Mouse (Mus musculus): Measurements from ENCODE around the gene Acan. TPM values are rescaled to one million over a fixed set of nuclear protein-coding genes. Genes with fewer than 3 reads are reported as not detected.

Acan gene
- 0.05 and 0.15 TPM in 2 replicates for polyA plus RNA-seq (2014; fragmentation: Nextera tagmentation; extraction: Ambion mirVana)

DNA sequence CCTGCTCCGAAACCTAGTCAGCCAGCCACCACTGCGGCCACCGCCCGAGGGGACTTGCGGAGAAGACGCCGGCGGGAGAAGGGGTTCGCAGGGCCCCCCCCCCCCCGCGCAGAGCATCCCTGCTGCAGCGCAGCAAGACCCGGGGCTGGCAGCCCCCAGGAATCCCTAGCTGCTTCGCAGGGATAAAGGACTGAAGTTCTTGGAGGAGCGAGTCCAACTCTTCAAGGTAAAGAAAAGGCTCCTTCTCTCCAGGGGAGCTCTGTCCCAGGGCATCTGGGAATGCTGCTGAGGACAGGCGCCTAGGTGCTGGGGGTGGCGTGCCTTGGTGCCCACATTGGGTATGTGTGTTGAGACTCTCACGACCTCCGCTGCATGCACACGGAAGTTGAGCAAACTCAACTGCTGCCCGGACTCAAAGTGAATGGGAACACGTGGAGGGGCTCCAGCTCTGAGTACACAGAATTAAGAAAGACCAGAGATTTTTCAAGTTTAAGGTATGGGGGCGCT is at the start of gene Acan:
Gene Acan, plus strand, starts transcription at position 101 of the 507 bp plus-strand sequence.
- H3K27ac ChIP-seq (ENCODE audit: low read depth, low read length), result no peak within 1 kb of the TSS
- under 1% methylated on average over 17 of the region's 23 CpGs for WGBS
- peak within 1 kb of the TSS; percentile 50 for H3K4me3 ChIP-seq (ENCODE audit: low read depth, low read length)
- ATAC-seq (replicated peaks; ENCODE audit: low FRiP score) (0 out of 2 replicates have a peak, but pooled peaks have one; percentile 36), DNase-seq (ENCODE audit: low spot score) (no peak)
- peaks cover 10% of the 10 kb centered on the region; the same call in 1 of the 2 replicates for H3K4me1 ChIP-seq (replicated peaks; ENCODE audit: control insufficient read depth, insufficient read depth, low read length)
- H3K36me3 ChIP-seq (ENCODE audit: control insufficient read depth, insufficient read depth, low read length), result no peaks in the 10 kb centered on the region
- peaks cover 46% of the 10 kb centered on the region for H3K27me3 ChIP-seq (ENCODE audit: control insufficient read depth, insufficient read depth, low read length)
- H3K9me3 ChIP-seq (ENCODE audit: control insufficient read depth, low read length), result no peaks in the 10 kb centered on the region
- H3K4me2 ChIP-seq (ENCODE audit: low read depth, low read length, severe bottlenecking), result peak within 1 kb of the TSS; percentile 95
- peak within 1 kb of the TSS; percentile 44 for H3K9ac ChIP-seq (ENCODE audit: low read length)

DNA sequence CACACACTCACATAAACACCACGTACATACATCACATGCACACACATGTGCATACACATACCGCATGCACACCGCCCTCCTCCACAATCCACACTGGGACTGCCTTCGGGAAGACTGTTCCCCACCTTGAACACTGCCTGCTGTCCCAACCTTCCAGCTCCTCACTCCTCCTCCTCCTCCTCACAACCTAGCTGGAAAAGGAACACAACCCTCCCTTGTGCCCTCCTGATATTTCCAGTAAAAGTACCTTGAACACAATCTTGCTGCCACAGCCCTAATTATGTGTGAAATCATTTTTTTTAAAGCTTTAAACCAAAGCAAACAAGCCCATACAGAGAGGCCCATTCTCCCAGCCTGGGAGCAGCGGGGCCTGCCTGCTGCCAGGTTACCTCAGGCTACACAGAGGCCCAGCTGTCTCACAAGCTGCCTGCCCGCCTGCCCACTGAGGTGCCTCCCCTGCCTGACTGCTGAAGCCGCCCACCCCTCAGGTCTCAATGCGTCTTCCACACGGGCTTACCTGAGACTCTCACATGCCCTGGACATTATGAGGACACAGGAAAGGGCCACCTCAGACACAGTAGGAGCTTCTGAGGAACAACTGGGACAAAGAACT is 31.9 kb upstream of the Acan start:
- Histone ChIP-seq H3K9me3 (ENCODE audit: control insufficient read depth, low read length) (no peaks in the 10 kb centered on the region), H3K27me3 (ENCODE audit: control insufficient read depth, insufficient read depth, low read length) (no peaks in the 10 kb centered on the region), H3K4me1 (replicated peaks; ENCODE audit: control insufficient read depth, insufficient read depth, low read length) (no peaks in the 10 kb centered on the region), H3K4me2 (ENCODE audit: low read depth, low read length, severe bottlenecking) (no peak overlapping the region), H3K9ac (ENCODE audit: low read length) (no peak overlapping the region), H3K4me3 (ENCODE audit: low read depth, low read length) (no peak overlapping the region), H3K36me3 (ENCODE audit: control insufficient read depth, insufficient read depth, low read length) (no peaks in the 10 kb centered on the region), H3K27ac (ENCODE audit: low read depth, low read length) (no peak overlapping the region)
- DNase-seq (ENCODE audit: low spot score) (no peak), ATAC-seq (replicated peaks; ENCODE audit: low FRiP score) (no peak)
- WGBS, result 78% methylated on average over 9 of the region's 9 CpGs

DNA sequence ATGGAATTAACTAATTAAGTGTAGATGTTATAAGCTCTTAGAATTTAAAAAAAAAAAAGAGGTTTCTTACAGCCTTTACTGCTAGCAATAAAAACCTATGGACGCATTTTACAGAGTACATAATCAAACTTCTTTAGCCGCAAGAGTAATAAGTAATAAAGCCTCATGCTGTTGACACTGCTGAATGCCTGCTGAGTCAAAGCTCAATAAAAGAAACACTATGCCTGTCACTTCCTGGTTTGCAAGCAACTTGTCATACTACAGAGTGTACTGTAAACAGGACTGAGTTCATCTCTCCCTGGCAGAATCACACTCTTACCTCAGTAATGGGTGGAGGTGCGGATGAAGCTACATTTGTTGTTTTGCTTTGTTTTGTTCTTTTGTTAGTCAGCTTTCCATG is 24.1 kb upstream of the Acan start:
- H3K4me2 ChIP-seq (ENCODE audit: low read depth, low read length, severe bottlenecking), result no peak overlapping the region
- H3K4me3 ChIP-seq (ENCODE audit: low read depth, low read length), result no peak overlapping the region
- ATAC-seq (replicated peaks; ENCODE audit: low FRiP score) (no peak), DNase-seq (ENCODE audit: low spot score) (no peak)
- no peaks in the 10 kb centered on the region for H3K36me3 ChIP-seq (ENCODE audit: control insufficient read depth, insufficient read depth, low read length)
- H3K4me1 ChIP-seq (replicated peaks; ENCODE audit: control insufficient read depth, insufficient read depth, low read length), result no peaks in the 10 kb centered on the region
- no peak overlapping the region for H3K27ac ChIP-seq (ENCODE audit: low read depth, low read length)
- H3K9ac ChIP-seq (ENCODE audit: low read length), result no peak overlapping the region
- H3K27me3 ChIP-seq (ENCODE audit: control insufficient read depth, insufficient read depth, low read length), result no peaks in the 10 kb centered on the region
- 93% methylated on average over 3 of the region's 3 CpGs for WGBS
- H3K9me3 ChIP-seq (ENCODE audit: control insufficient read depth, low read length), result no peaks in the 10 kb centered on the region

- no peaks in the 10 kb centered on the region for H3K36me3 ChIP-seq (ENCODE audit: control insufficient read depth, insufficient read depth, low read length)
- H3K4me3 ChIP-seq (ENCODE audit: low read depth, low read length), result no peak overlapping the region
- H3K9me3 ChIP-seq (ENCODE audit: control insufficient read depth, low read length), result no peaks in the 10 kb centered on the region
- no peaks in the 10 kb centered on the region for H3K27me3 ChIP-seq (ENCODE audit: control insufficient read depth, insufficient read depth, low read length)
- H3K4me1 ChIP-seq (replicated peaks; ENCODE audit: control insufficient read depth, insufficient read depth, low read length), result no peaks in the 10 kb centered on the region
- H3K27ac ChIP-seq (ENCODE audit: low read depth, low read length), result no peak overlapping the region
- no peak overlapping the region for H3K4me2 ChIP-seq (ENCODE audit: low read depth, low read length, severe bottlenecking)
- WGBS, result 82% methylated on average over 2 of the region's 2 CpGs
- no peak for ATAC-seq (replicated peaks; ENCODE audit: low FRiP score)
- DNase-seq (ENCODE audit: low spot score), result no peak
- no peak overlapping the region for H3K9ac ChIP-seq (ENCODE audit: low read length)
These were observed 19.5 kb upstream of the Acan start for GRCm38 (mm10) chr7:79033745-79034144.

GRCm38 (mm10) chr7:79034521-79034920 is 18.8 kb upstream of the Acan start:
- H3K9me3 ChIP-seq (ENCODE audit: control insufficient read depth, low read length), result no peaks in the 10 kb centered on the region
- H3K4me2 ChIP-seq (ENCODE audit: low read depth, low read length, severe bottlenecking), result no peak overlapping the region
- no peaks in the 10 kb centered on the region for H3K4me1 ChIP-seq (replicated peaks; ENCODE audit: control insufficient read depth, insufficient read depth, low read length)
- WGBS, result 91% methylated on average over 2 of the region's 2 CpGs
- no peaks in the 10 kb centered on the region for H3K27me3 ChIP-seq (ENCODE audit: control insufficient read depth, insufficient read depth, low read length)
- H3K4me3 ChIP-seq (ENCODE audit: low read depth, low read length), result no peak overlapping the region
- H3K36me3 ChIP-seq (ENCODE audit: control insufficient read depth, insufficient read depth, low read length), result no peaks in the 10 kb centered on the region
- no peak for DNase-seq (ENCODE audit: low spot score)
- no peak for ATAC-seq (replicated peaks; ENCODE audit: low FRiP score)
- no peak overlapping the region for H3K27ac ChIP-seq (ENCODE audit: low read depth, low read length)
- H3K9ac ChIP-seq (ENCODE audit: low read length), result no peak overlapping the region

DNA sequence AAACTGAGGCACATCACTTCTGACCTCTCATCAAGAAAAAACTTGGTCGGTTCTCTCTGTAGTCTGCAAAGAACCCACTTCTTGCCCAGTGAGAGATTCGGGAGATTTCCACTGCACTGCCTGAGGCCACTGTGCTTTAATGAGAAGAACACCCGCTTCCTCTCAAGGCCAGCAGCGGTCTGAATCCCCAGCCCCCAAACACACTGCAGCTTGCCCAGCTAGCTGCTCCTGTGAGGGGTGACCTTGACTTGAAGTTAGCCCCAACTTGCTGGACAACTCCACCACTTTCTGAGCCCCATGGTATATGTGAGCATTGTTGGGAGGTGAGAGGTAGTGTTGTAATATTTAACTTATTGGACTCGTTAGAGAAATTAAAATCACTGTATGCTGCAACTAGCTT is 1.2 kb upstream of the Acan start:
- peaks cover 10% of the 10 kb centered on the region; the same call in 1 of the 2 replicates for H3K4me1 ChIP-seq (replicated peaks; ENCODE audit: control insufficient read depth, insufficient read depth, low read length)
- no peak overlapping the region for H3K9ac ChIP-seq (ENCODE audit: low read length)
- peak overlapping the region; percentile 95; the same call in 1 of the 2 replicates for H3K4me2 ChIP-seq (ENCODE audit: low read depth, low read length, severe bottlenecking)
- no peak overlapping the region for H3K27ac ChIP-seq (ENCODE audit: low read depth, low read length)
- H3K4me3 ChIP-seq (ENCODE audit: low read depth, low read length), result no peak overlapping the region
- H3K36me3 ChIP-seq (ENCODE audit: control insufficient read depth, insufficient read depth, low read length), result no peaks in the 10 kb centered on the region
- ATAC-seq (replicated peaks; ENCODE audit: low FRiP score) (no peak), DNase-seq (ENCODE audit: low spot score) (no peak)
- WGBS, result 25% methylated on average over 5 of the region's 5 CpGs
- H3K27me3 ChIP-seq (ENCODE audit: control insufficient read depth, insufficient read depth, low read length), result peaks cover 46% of the 10 kb centered on the region
- H3K9me3 ChIP-seq (ENCODE audit: control insufficient read depth, low read length), result no peaks in the 10 kb centered on the region

DNA sequence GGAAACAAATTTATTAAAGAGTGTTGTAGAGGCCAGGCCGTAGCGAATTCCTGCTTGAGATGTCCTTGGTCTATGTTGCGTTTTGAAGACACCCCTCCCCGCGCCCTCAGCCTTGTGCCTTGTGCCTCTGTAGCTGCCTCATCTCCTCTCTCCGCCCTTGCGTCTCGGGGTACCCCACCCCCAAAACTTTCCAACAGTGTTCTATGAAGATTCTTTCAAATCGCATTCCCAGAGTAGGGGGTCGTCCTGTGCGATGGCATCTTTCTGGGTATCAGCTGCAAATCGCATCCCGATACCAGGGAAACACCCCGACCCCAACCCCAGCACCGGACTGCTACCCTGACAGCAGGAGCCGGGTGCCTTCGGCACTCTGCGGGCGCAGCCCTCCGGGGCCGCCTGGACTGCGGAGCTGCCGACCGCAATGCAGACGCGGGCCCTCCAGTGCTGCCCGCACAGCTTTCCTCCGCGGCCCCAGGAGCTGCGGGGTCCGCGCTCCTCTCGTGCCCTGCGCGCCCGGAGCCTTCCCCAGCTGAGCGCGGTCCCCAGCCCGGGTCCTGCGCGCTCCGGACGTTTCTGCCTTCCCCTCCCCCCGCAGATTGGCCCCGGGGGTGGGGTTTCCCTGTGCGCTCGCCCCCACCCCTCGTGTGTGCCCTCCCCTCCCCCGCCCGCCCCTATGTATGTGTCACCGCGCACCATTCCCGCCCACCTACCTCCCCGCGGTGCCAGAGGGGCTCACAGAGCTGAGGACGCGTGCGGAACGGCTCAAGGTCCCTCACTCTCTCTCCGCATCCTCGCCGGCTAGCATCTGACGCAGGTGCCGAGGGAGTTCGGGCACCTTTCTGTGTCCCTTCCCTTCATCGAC is 531 bp upstream of the Acan start:
- DNase-seq (ENCODE audit: low spot score) (peak; percentile 63), ATAC-seq (replicated peaks; ENCODE audit: low FRiP score) (peak; percentile 42; the same call in 1 of the 2 replicates)
- H3K4me1 ChIP-seq (replicated peaks; ENCODE audit: control insufficient read depth, insufficient read depth, low read length), result peaks cover 10% of the 10 kb centered on the region; the same call in 1 of the 2 replicates
- no peak overlapping the region for H3K27ac ChIP-seq (ENCODE audit: low read depth, low read length)
- peak overlapping the region; percentile 44 for H3K9ac ChIP-seq (ENCODE audit: low read length)
- H3K36me3 ChIP-seq (ENCODE audit: control insufficient read depth, insufficient read depth, low read length), result no peaks in the 10 kb centered on the region
- H3K4me3 ChIP-seq (ENCODE audit: low read depth, low read length), result peak overlapping the region; percentile 50
- WGBS, result 1% methylated on average over 59 of the region's 66 CpGs
- no peaks in the 10 kb centered on the region for H3K9me3 ChIP-seq (ENCODE audit: control insufficient read depth, low read length)
- H3K27me3 ChIP-seq (ENCODE audit: control insufficient read depth, insufficient read depth, low read length), result peaks cover 46% of the 10 kb centered on the region
- peak overlapping the region; percentile 95 for H3K4me2 ChIP-seq (ENCODE audit: low read depth, low read length, severe bottlenecking)

GRCm38 (mm10) chr7:79054111-79054510 is 828 bp downstream of the Acan start:
- peaks cover 10% of the 10 kb centered on the region; the same call in 1 of the 2 replicates for H3K4me1 ChIP-seq (replicated peaks; ENCODE audit: control insufficient read depth, insufficient read depth, low read length)
- H3K9ac ChIP-seq (ENCODE audit: low read length), result no peak overlapping the region
- no peak overlapping the region for H3K27ac ChIP-seq (ENCODE audit: low read depth, low read length)
- DNase-seq (ENCODE audit: low spot score) (no peak), ATAC-seq (replicated peaks; ENCODE audit: low FRiP score) (no peak)
- no peaks in the 10 kb centered on the region for H3K9me3 ChIP-seq (ENCODE audit: control insufficient read depth, low read length)
- H3K4me2 ChIP-seq (ENCODE audit: low read depth, low read length, severe bottlenecking), result no peak overlapping the region
- H3K27me3 ChIP-seq (ENCODE audit: control insufficient read depth, insufficient read depth, low read length), result peaks cover 46% of the 10 kb centered on the region
- WGBS, result 5% methylated on average over 13 of the region's 13 CpGs
- no peaks in the 10 kb centered on the region for H3K36me3 ChIP-seq (ENCODE audit: control insufficient read depth, insufficient read depth, low read length)
- no peak overlapping the region for H3K4me3 ChIP-seq (ENCODE audit: low read depth, low read length)
